Mouse (Mus musculus) liver, embryonic 14.5 days (tissue): Measurements from ENCODE around the gene Tada2b.

Source experiments
- CTCF ChIP-seq: IDR thresholded peaks from 2 replicates; pipeline ENCODE4 v1.5.1; 2016; ENCODE audit warnings: antibody characterized with exemption, low read depth, control low read depth
- EP300 ChIP-seq: IDR thresholded peaks from 2 replicates; pipeline ENCODE4 v1.6.1; 2016; ENCODE audit warnings: antibody characterized with exemption, low read depth

DNA sequence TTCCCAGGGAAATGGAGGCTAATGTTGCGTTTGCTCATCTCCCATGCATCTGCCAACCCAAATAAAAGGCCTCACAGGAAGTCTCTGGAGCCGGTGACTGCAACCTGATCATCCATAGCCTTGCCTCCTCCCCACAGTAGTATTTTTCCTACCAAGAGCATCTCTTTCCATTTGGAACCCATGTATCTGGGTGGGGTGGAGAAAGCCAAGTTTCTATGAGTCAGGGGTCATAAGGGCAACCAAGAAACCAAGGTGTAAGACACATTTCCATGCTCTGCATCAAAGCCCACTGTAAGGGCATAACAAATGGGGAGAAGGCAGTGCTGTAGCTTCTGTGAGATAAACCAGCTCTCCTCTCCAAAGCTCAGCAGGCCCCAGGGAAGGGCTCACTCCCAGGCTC lies 22.9 kb downstream of the Tada2b start:
- no peak for TF ChIP-seq CTCF
- TF ChIP-seq EP300: no peak
